Mouse (Mus musculus) myocyte (in vitro differentiated cells): ENCODE results near the gene Spns2. TPM values are rescaled to one million over a fixed set of nuclear protein-coding genes. Genes with fewer than 3 reads are reported as not detected.

Experiments
- H3K27me3 ChIP-seq: one replicate; pipeline ENCODE4 v1.6.1; 2011; ENCODE audit not compliant: control insufficient read depth, insufficient read depth, insufficient read length
- H3K36me3 ChIP-seq: one replicate; pipeline ENCODE4 v1.6.1; 2011; ENCODE audit not compliant: control insufficient read depth, insufficient read depth
- H3K4me2 ChIP-seq: one replicate; pipeline ENCODE4 v1.6.1; 2011; ENCODE audit warnings: low read depth, control low read depth
- H3K4me3 ChIP-seq: one replicate; pipeline ENCODE4 v1.5.1; 2011; ENCODE audit warnings: mild to moderate bottlenecking, control low read depth, moderate library complexity
- H3K79me2 ChIP-seq: one replicate; pipeline ENCODE4 v1.6.1; 2011; ENCODE audit not compliant: control insufficient read depth, insufficient read depth
- H3ac ChIP-seq: one replicate; pipeline ENCODE4 v1.6.1; 2011; ENCODE audit not compliant: control insufficient read depth, insufficient read length
- CEBPB ChIP-seq: IDR thresholded peaks from 2 replicates; pipeline ENCODE4 v1.6.1; 2011; ENCODE audit warnings: mild to moderate bottlenecking, moderate library complexity; ENCODE audit not compliant: poor library complexity, insufficient read depth, severe bottlenecking
- E2F4 ChIP-seq: IDR thresholded peaks from one replicate; pipeline ENCODE4 v1.6.1; 2011; ENCODE audit warnings: mild to moderate bottlenecking, control low read depth, moderate library complexity; ENCODE audit not compliant: insufficient read depth
- MAX ChIP-seq: IDR thresholded peaks from one replicate; pipeline ENCODE4 v1.6.1; 2011; ENCODE audit warnings: low read depth, mild to moderate bottlenecking, control low read depth
- MYOD1 ChIP-seq, 3 experiments: IDR thresholded peaks; one replicate each; pipeline ENCODE4 v1.6.1; 2011; ENCODE audit warnings: control low read depth in 2 of 3, low read depth in 2 of 3, mild to moderate bottlenecking in 2 of 3, moderate library complexity in 1 of 3; ENCODE audit not compliant: insufficient read length in 2 of 3, control insufficient read depth in 1 of 3
- MYOG ChIP-seq, 3 experiments: IDR thresholded peaks; one replicate each; pipeline ENCODE4 v1.6.1; 2011; ENCODE audit warnings: control low read depth in 2 of 3, low read depth in 2 of 3, mild to moderate bottlenecking in 2 of 3; ENCODE audit not compliant: insufficient read length in 2 of 3, control insufficient read depth in 1 of 3, insufficient read depth in 1 of 3
- POLR2A ChIP-seq: IDR thresholded peaks from one replicate; pipeline ENCODE4 v1.6.1; 2011; ENCODE audit warnings: low read depth, mild to moderate bottlenecking, control low read depth, moderate library complexity; ENCODE audit not compliant: insufficient read length
- POLR2AphosphoS2 ChIP-seq: IDR thresholded peaks from one replicate; pipeline ENCODE4 v1.6.1; 2011; ENCODE audit warnings: low read depth, control low read depth; ENCODE audit not compliant: insufficient read length
- REST ChIP-seq: IDR thresholded peaks from one replicate; pipeline ENCODE4 v1.6.1; 2011; ENCODE audit warnings: mild to moderate bottlenecking, control low read depth, moderate library complexity; ENCODE audit not compliant: insufficient read depth, insufficient read length
- SRF ChIP-seq: IDR thresholded peaks from one replicate; pipeline ENCODE4 v1.6.1; 2011; ENCODE audit warnings: low read depth; ENCODE audit not compliant: control insufficient read depth, insufficient read length
- TCF12 ChIP-seq: IDR thresholded peaks from one replicate; pipeline ENCODE4 v1.6.1; 2011; ENCODE audit warnings: mild to moderate bottlenecking, control low read depth; ENCODE audit not compliant: poor library complexity, insufficient read depth, severe bottlenecking
- TCF3 ChIP-seq: IDR thresholded peaks from one replicate; pipeline ENCODE4 v1.6.1; 2011; ENCODE audit warnings: low read depth, control low read depth; ENCODE audit not compliant: insufficient read length
- USF1 ChIP-seq: IDR thresholded peaks from one replicate; pipeline ENCODE4 v1.6.1; 2011; ENCODE audit warnings: low read depth, mild to moderate bottlenecking, control low read depth, moderate library complexity
- polyA plus RNA-seq: library from polyadenylated mRNA; unstranded; fragments of >200 nt; fragmentation: generic; extraction: Trizol; gene quantifications from one replicate; pipeline ENCODE4 v1.2.1, GENCODE M21; 2012; ENCODE audit warnings: missing spikeins

The Spns2 gene
- polyA plus RNA-seq, 1 experiment, result 0.10 TPM

- H3K4me3 ChIP-seq, result no peak overlapping the region
- no peak overlapping the region for H3ac ChIP-seq
- H3K36me3 ChIP-seq, result no peaks in the 10 kb centered on the region
- H3K4me2 ChIP-seq, result no peak overlapping the region
- H3K27me3 ChIP-seq, result peaks cover 24% of the 10 kb centered on the region
- TF ChIP-seq MYOD1 (IDR thresholded peaks at IDR 0.05; ENCODE audit: control insufficient read depth in 1 of 3, insufficient read length in 2 of 3, low read depth in 2 of 3) (no peak), MAX (no peak), REST (no peak), USF1 (no peak), CEBPB (no peak), MYOG (IDR thresholded peaks at IDR 0.05; ENCODE audit: control insufficient read depth in 1 of 3, insufficient read depth in 1 of 3, insufficient read length in 2 of 3, low read depth in 2 of 3) (no peak), TCF3 (no peak), SRF (no peak), E2F4 (no peak), POLR2A (no peak), TCF12 (no peak)
- no peaks in the 10 kb centered on the region for H3K79me2 ChIP-seq
Observed at GRCm38 (mm10) chr11:72522616-72523041, 32.9 kb upstream of the Spns2 start.

GRCm38 (mm10) chr11:72521598-72522541 lies 32.2 kb upstream of the Spns2 start:
- Histone ChIP-seq H3K4me2 (no peak overlapping the region), H3K4me3 (no peak overlapping the region), H3K79me2 (no peaks in the 10 kb centered on the region), H3K36me3 (no peaks in the 10 kb centered on the region), H3K27me3 (peaks cover 24% of the 10 kb centered on the region), H3ac (no peak overlapping the region)
- no peak for TF ChIP-seq POLR2A
- no peak for TF ChIP-seq REST
- no peak for TF ChIP-seq CEBPB
- no peak for TF ChIP-seq USF1
- no peak for TF ChIP-seq POLR2AphosphoS2
- TF ChIP-seq MYOG (IDR thresholded peaks at IDR 0.05; ENCODE audit: control insufficient read depth in 1 of 3, insufficient read depth in 1 of 3, insufficient read length in 2 of 3, low read depth in 2 of 3), result no peak
- no peak for TF ChIP-seq MYOD1 (IDR thresholded peaks at IDR 0.05; ENCODE audit: control insufficient read depth in 1 of 3, insufficient read length in 2 of 3, low read depth in 2 of 3)
- no peak for TF ChIP-seq E2F4
- TF ChIP-seq MAX, result no peak
- TF ChIP-seq SRF, result no peak
- TF ChIP-seq TCF3, result no peak
- TF ChIP-seq TCF12, result no peak

- H3K36me3 ChIP-seq, result no peaks in the 10 kb centered on the region
- TF ChIP-seq CEBPB (no peak), REST (no peak), SRF (no peak), E2F4 (no peak), USF1 (no peak), MYOD1 (IDR thresholded peaks at IDR 0.05; ENCODE audit: control insufficient read depth in 1 of 3, insufficient read length in 2 of 3, low read depth in 2 of 3) (no peak), TCF12 (no peak)
- peaks cover 9% of the 10 kb centered on the region for H3K27me3 ChIP-seq
- H3K4me3 ChIP-seq, result no peak overlapping the region
- H3ac ChIP-seq, result no peak overlapping the region
- H3K79me2 ChIP-seq, result no peaks in the 10 kb centered on the region
- no peak overlapping the region for H3K4me2 ChIP-seq
Observed at GRCm38 (mm10) chr11:72519895-72520294, 30.2 kb upstream of the Spns2 start.

- Histone ChIP-seq H3ac (no peak overlapping the region), H3K4me2 (no peak overlapping the region), H3K36me3 (no peaks in the 10 kb centered on the region), H3K79me2 (no peaks in the 10 kb centered on the region), H3K4me3 (no peak overlapping the region), H3K27me3 (peaks cover 6% of the 10 kb centered on the region)
- TF ChIP-seq POLR2AphosphoS2 (no peak), POLR2A (no peak), TCF3 (no peak), MYOD1 (IDR thresholded peaks at IDR 0.05; ENCODE audit: control insufficient read depth in 1 of 3, insufficient read length in 2 of 3, low read depth in 2 of 3) (no peak), SRF (no peak), TCF12 (no peak), CEBPB (no peak), USF1 (no peak), E2F4 (no peak), MYOG (IDR thresholded peaks at IDR 0.05; ENCODE audit: control insufficient read depth in 1 of 3, insufficient read depth in 1 of 3, insufficient read length in 2 of 3, low read depth in 2 of 3) (no peak)
Observed at GRCm38 (mm10) chr11:72519189-72519588, 29.5 kb upstream of the Spns2 start.

GRCm38 (mm10) chr11:72518449-72518848 lies 28.7 kb upstream of the Spns2 start:
- Histone ChIP-seq H3ac (no peak overlapping the region), H3K4me3 (no peak overlapping the region), H3K79me2 (no peaks in the 10 kb centered on the region), H3K36me3 (no peaks in the 10 kb centered on the region), H3K4me2 (no peak overlapping the region), H3K27me3 (peaks cover 1% of the 10 kb centered on the region)
- TF ChIP-seq E2F4 (no peak), USF1 (no peak), MYOD1 (IDR thresholded peaks at IDR 0.05; ENCODE audit: control insufficient read depth in 1 of 3, insufficient read length in 2 of 3, low read depth in 2 of 3) (no peak), REST (no peak), MAX (no peak)
